Comparison of ENCODE assay signal across 16 mouse cellular contexts in genomic region chr5:137685653-137686052, GRCm38 (mm10). TPM values are rescaled to one million over a fixed set of nuclear protein-coding genes. Genes with fewer than 3 reads are reported as not detected.
DNase-seq lines count a peak whose midpoint lies in the region; ATAC-seq lines count a peak whose summit lies in the region.
"Had no signal": no experiment of that assay in that cellular context is flagged by ENCODE, and none has a peak within 500 bp of the region (broad histone marks: within the 10 kb centered on the region; RNA-seq: fewer than 3 reads in every experiment).

No protein-coding gene starts in this region.

- H3K4me2 ChIP-seq in midbrain, embryonic 13.5 days (replicated peaks): no peak overlapping the region
- no peak overlapping the region for H3K4me2 ChIP-seq in midbrain, embryonic 16.5 days (ENCODE audit: low read length)

- H3K9ac ChIP-seq in midbrain, embryonic 13.5 days (replicated peaks): no peak overlapping the region
- no peak overlapping the region for H3K9ac ChIP-seq in midbrain, embryonic 16.5 days (ENCODE audit: low read depth, low read length)
- H3K9ac ChIP-seq: embryonic facial prominence, embryonic 13.5 days had no signal

- DNase-seq in midbrain, embryonic 10.5 days (ENCODE audit: low spot score): no peak
- no peak for DNase-seq in natural killer cell, adult 2 months (ENCODE audit: low spot score in 2 of 2)
- DNase-seq: adrenal gland, postnatal 10 days; cerebellum, postnatal 36 days; gastrocnemius, postnatal 14 days; heart, postnatal 10 days; left cerebral cortex, postnatal 4 days had no signal

- ATAC-seq in erythroblast, adult 5-6 weeks (replicated peaks; ENCODE audit: low FRiP score, poor library complexity, severe bottlenecking): no peak
- no peak for ATAC-seq in midbrain, embryonic 13.5 days
- peak; percentile 37 for ATAC-seq in granulocyte monocyte progenitor cell, adult 5-6 weeks (replicated peaks; ENCODE audit: poor library complexity, severe bottlenecking)
- peak; percentile 37 for ATAC-seq in megakaryocyte, adult 5-6 weeks (ENCODE audit: poor library complexity, severe bottlenecking)
- ATAC-seq in midbrain, embryonic 16.5 days: no peak
- ATAC-seq: hindbrain, postnatal 0 days had no signal

- H3K4me3 ChIP-seq in erythroblast, embryonic 14.5 days (replicated peaks): peak overlapping the region; percentile 73
- no peak overlapping the region for H3K4me3 ChIP-seq in midbrain, embryonic 10.5 days
- H3K4me3 ChIP-seq in midbrain, embryonic 13.5 days (replicated peaks): no peak overlapping the region
- H3K4me3 ChIP-seq in midbrain, embryonic 16.5 days (ENCODE audit: low read depth, low read length): no peak overlapping the region

- H3K36me3 ChIP-seq in erythroblast, embryonic 14.5 days (ENCODE audit: control insufficient read depth): peaks cover 29% of the 10 kb centered on the region
- peaks cover 17% of the 10 kb centered on the region for H3K36me3 ChIP-seq in midbrain, embryonic 10.5 days
- H3K36me3 ChIP-seq in midbrain, embryonic 13.5 days: 0 out of 2 replicates have a peak, but pooled peaks cover 8% of the 10 kb centered on the region
- no peaks in the 10 kb centered on the region for H3K36me3 ChIP-seq in midbrain, embryonic 16.5 days (ENCODE audit: control insufficient read depth, insufficient read depth, low read length)
- H3K36me3 ChIP-seq: embryonic facial prominence, embryonic 13.5 days had no signal

- no peaks in the 10 kb centered on the region for H3K9me3 ChIP-seq in erythroblast, embryonic 14.5 days (ENCODE audit: control insufficient read depth, low read length)
- H3K9me3 ChIP-seq in midbrain, embryonic 10.5 days (replicated peaks): no peaks in the 10 kb centered on the region
- no peaks in the 10 kb centered on the region for H3K9me3 ChIP-seq in midbrain, embryonic 13.5 days
- no peaks in the 10 kb centered on the region for H3K9me3 ChIP-seq in midbrain, embryonic 16.5 days (replicated peaks; ENCODE audit: control insufficient read depth, low read length, poor library complexity, severe bottlenecking)
- H3K9me3 ChIP-seq: embryonic facial prominence, embryonic 13.5 days had no signal

- H3K27me3 ChIP-seq in erythroblast, embryonic 14.5 days (ENCODE audit: control insufficient read depth): no peaks in the 10 kb centered on the region
- H3K27me3 ChIP-seq in midbrain, embryonic 10.5 days (ENCODE audit: low read depth, poor library complexity, severe bottlenecking): peaks cover 18% of the 10 kb centered on the region
- H3K27me3 ChIP-seq in midbrain, embryonic 13.5 days: peaks cover 4% of the 10 kb centered on the region; the same call in 1 of the 2 replicates
- no peaks in the 10 kb centered on the region; the same call in 1 of the 2 replicates for H3K27me3 ChIP-seq in midbrain, embryonic 16.5 days (ENCODE audit: control insufficient read depth, insufficient read depth, low read depth, low read length)
- H3K27me3 ChIP-seq: embryonic facial prominence, embryonic 13.5 days had no signal

- WGBS in midbrain, embryonic 10.5 days: 94% methylated on average over 3 of the region's 3 CpGs
- WGBS in midbrain, embryonic 13.5 days: 96% methylated on average over 3 of the region's 3 CpGs
- 97% methylated on average over 3 of the region's 3 CpGs for WGBS in midbrain, embryonic 16.5 days

- peaks cover 87% of the 10 kb centered on the region for H3K4me1 ChIP-seq in erythroblast, embryonic 14.5 days (ENCODE audit: control insufficient read depth)
- H3K4me1 ChIP-seq in midbrain, embryonic 10.5 days: peaks cover 30% of the 10 kb centered on the region
- peaks cover 22% of the 10 kb centered on the region for H3K4me1 ChIP-seq in midbrain, embryonic 13.5 days (replicated peaks)
- H3K4me1 ChIP-seq in midbrain, embryonic 16.5 days (ENCODE audit: control insufficient read depth, insufficient read depth, low read length): peaks cover 21% of the 10 kb centered on the region

- peak overlapping the region; percentile 90 for H3K27ac ChIP-seq in midbrain, embryonic 10.5 days (replicated peaks)
- H3K27ac ChIP-seq in midbrain, embryonic 13.5 days: no peak overlapping the region
- H3K27ac ChIP-seq in midbrain, embryonic 16.5 days (ENCODE audit: low read length): no peak overlapping the region
- H3K27ac ChIP-seq: embryonic facial prominence, embryonic 13.5 days; hindbrain, postnatal 0 days; stomach, postnatal 0 days had no signal

RNA-seq across cellular contexts. Expression of gene Agfg2, which starts 1.1 kb away (rescaled TPM):
- 17.1 and 20.4 TPM in 2 replicates for polyA plus RNA-seq in erythroblast, embryonic 14.5 days (2012)
- total RNA-seq in erythroblast, adult 5-6 weeks (2015; ENCODE audit: low replicate concordance): 9.6 and 12.1 TPM in 2 replicates
- total RNA-seq in erythroblast, adult 5-6 weeks (2017; ENCODE audit: low replicate concordance): 20.5 and 24.5 TPM in 2 replicates
- 27.2 and 28.8 TPM in 2 replicates for polyA plus RNA-seq in midbrain, embryonic 10.5 days (2016; fragmentation: Nextera tagmentation; extraction: Ambion mirVana)
- polyA plus RNA-seq in midbrain, embryonic 13.5 days (2015; fragmentation: Nextera tagmentation; extraction: Ambion mirVana): 19.5 and 19.6 TPM in 2 replicates
- 13.7 and 15.0 TPM in 2 replicates for total RNA-seq in granulocyte monocyte progenitor cell, adult 5-6 weeks (2014; fragmentation: Nextera tagmentation)
- total RNA-seq in granulocyte monocyte progenitor cell, adult 5-6 weeks (2017): 10.7 and 13.9 TPM in 2 replicates
- 19.3 and 19.9 TPM in 2 replicates for total RNA-seq in megakaryocyte, adult 5-6 weeks (2015)
- 16.6 and 18.3 TPM in 2 replicates for total RNA-seq in megakaryocyte, adult 5-6 weeks (2017)
- polyA plus RNA-seq in midbrain, embryonic 16.5 days (2015; fragmentation: Nextera tagmentation; extraction: Ambion mirVana): 15.8 and 20.4 TPM in 2 replicates

RNA-seq across cellular contexts. Expression of gene Irs3, which starts 40.1 kb away (rescaled TPM):
- polyA plus RNA-seq in erythroblast, embryonic 14.5 days (2012): 0.02 TPM in 1 of 2 replicates, not detected in the other
- not detected in 2 replicates for total RNA-seq in erythroblast, adult 5-6 weeks (2015; ENCODE audit: low replicate concordance)
- not detected in 2 replicates for total RNA-seq in erythroblast, adult 5-6 weeks (2017; ENCODE audit: low replicate concordance)
- 0.36 and 0.48 TPM in 2 replicates for polyA plus RNA-seq in midbrain, embryonic 10.5 days (2016; fragmentation: Nextera tagmentation; extraction: Ambion mirVana)
- polyA plus RNA-seq in midbrain, embryonic 13.5 days (2015; fragmentation: Nextera tagmentation; extraction: Ambion mirVana): not detected in 2 replicates
- not detected in 2 replicates for total RNA-seq in granulocyte monocyte progenitor cell, adult 5-6 weeks (2014; fragmentation: Nextera tagmentation)
- total RNA-seq in granulocyte monocyte progenitor cell, adult 5-6 weeks (2017): not detected in 2 replicates
- not detected in 2 replicates for total RNA-seq in megakaryocyte, adult 5-6 weeks (2015)
- not detected in 2 replicates for total RNA-seq in megakaryocyte, adult 5-6 weeks (2017)
- 0.15 and 0.16 TPM in 2 replicates for polyA plus RNA-seq in midbrain, embryonic 16.5 days (2015; fragmentation: Nextera tagmentation; extraction: Ambion mirVana)

RNA-seq across cellular contexts. Expression of gene Sap25, which starts 44.5 kb away (rescaled TPM):
- 5.9 and 11.5 TPM in 2 replicates for polyA plus RNA-seq in erythroblast, embryonic 14.5 days (2012)
- total RNA-seq in erythroblast, adult 5-6 weeks (2015; ENCODE audit: low replicate concordance): 11.0 and 17.1 TPM in 2 replicates
- 3.1 and 4.8 TPM in 2 replicates for total RNA-seq in erythroblast, adult 5-6 weeks (2017; ENCODE audit: low replicate concordance)
- polyA plus RNA-seq in midbrain, embryonic 10.5 days (2016; fragmentation: Nextera tagmentation; extraction: Ambion mirVana): 7.7 and 7.8 TPM in 2 replicates
- polyA plus RNA-seq in midbrain, embryonic 13.5 days (2015; fragmentation: Nextera tagmentation; extraction: Ambion mirVana): 2.7 and 10.9 TPM in 2 replicates
- total RNA-seq in granulocyte monocyte progenitor cell, adult 5-6 weeks (2014; fragmentation: Nextera tagmentation): 32.1 and 55.2 TPM in 2 replicates
- total RNA-seq in granulocyte monocyte progenitor cell, adult 5-6 weeks (2017): 9.7 and 20.8 TPM in 2 replicates
- 59.9 and 97.5 TPM in 2 replicates for total RNA-seq in megakaryocyte, adult 5-6 weeks (2015)
- total RNA-seq in megakaryocyte, adult 5-6 weeks (2017): 27.8 and 35.6 TPM in 2 replicates
- 5.9 and 6.7 TPM in 2 replicates for polyA plus RNA-seq in midbrain, embryonic 16.5 days (2015; fragmentation: Nextera tagmentation; extraction: Ambion mirVana)

RNA-seq across cellular contexts. Expression of gene Nyap1, which starts 55.8 kb away (rescaled TPM):
- 0.97 and 1.2 TPM in 2 replicates for polyA plus RNA-seq in erythroblast, embryonic 14.5 days (2012)
- total RNA-seq in erythroblast, adult 5-6 weeks (2015; ENCODE audit: low replicate concordance): 0.38 TPM in 1 of 2 replicates, not detected in the other
- 0.84 and 1.4 TPM in 2 replicates for total RNA-seq in erythroblast, adult 5-6 weeks (2017; ENCODE audit: low replicate concordance)
- polyA plus RNA-seq in midbrain, embryonic 10.5 days (2016; fragmentation: Nextera tagmentation; extraction: Ambion mirVana): 5.1 and 8.4 TPM in 2 replicates
- polyA plus RNA-seq in midbrain, embryonic 13.5 days (2015; fragmentation: Nextera tagmentation; extraction: Ambion mirVana): 39.9 and 42.3 TPM in 2 replicates
- not detected in 2 replicates for total RNA-seq in granulocyte monocyte progenitor cell, adult 5-6 weeks (2014; fragmentation: Nextera tagmentation)
- total RNA-seq in granulocyte monocyte progenitor cell, adult 5-6 weeks (2017): not detected in 2 replicates
- 0.21 and 0.27 TPM in 2 replicates for total RNA-seq in megakaryocyte, adult 5-6 weeks (2015)
- total RNA-seq in megakaryocyte, adult 5-6 weeks (2017): 0.84 and 1.1 TPM in 2 replicates
- 67.2 and 67.5 TPM in 2 replicates for polyA plus RNA-seq in midbrain, embryonic 16.5 days (2015; fragmentation: Nextera tagmentation; extraction: Ambion mirVana)

RNA-seq across cellular contexts. Expression of gene Gm20605, which starts 56.7 kb away (rescaled TPM):
- polyA plus RNA-seq in erythroblast, embryonic 14.5 days (2012): 3.8 and 3.9 TPM in 2 replicates
- 1.9 and 6.3 TPM in 2 replicates for total RNA-seq in erythroblast, adult 5-6 weeks (2015; ENCODE audit: low replicate concordance)
- total RNA-seq in erythroblast, adult 5-6 weeks (2017; ENCODE audit: low replicate concordance): 0.94 and 4.7 TPM in 2 replicates
- polyA plus RNA-seq in midbrain, embryonic 10.5 days (2016; fragmentation: Nextera tagmentation; extraction: Ambion mirVana): 14.0 and 15.4 TPM in 2 replicates
- 9.2 and 9.9 TPM in 2 replicates for polyA plus RNA-seq in midbrain, embryonic 13.5 days (2015; fragmentation: Nextera tagmentation; extraction: Ambion mirVana)
- 13.2 and 16.4 TPM in 2 replicates for total RNA-seq in granulocyte monocyte progenitor cell, adult 5-6 weeks (2014; fragmentation: Nextera tagmentation)
- 0.62 and 3.6 TPM in 2 replicates for total RNA-seq in granulocyte monocyte progenitor cell, adult 5-6 weeks (2017)
- total RNA-seq in megakaryocyte, adult 5-6 weeks (2015): 8.1 and 10.2 TPM in 2 replicates
- total RNA-seq in megakaryocyte, adult 5-6 weeks (2017): 5.7 and 18.8 TPM in 2 replicates
- polyA plus RNA-seq in midbrain, embryonic 16.5 days (2015; fragmentation: Nextera tagmentation; extraction: Ambion mirVana): 8.2 and 9.2 TPM in 2 replicates

Comparison
In these comparisons a context has a peak if more than half of its experiments do, and no peak if none do; other contexts are left out.
1. ATAC-seq: peak in granulocyte monocyte progenitor cell, adult 5-6 weeks (single experiment) and megakaryocyte, adult 5-6 weeks (single experiment); none in erythroblast, adult 5-6 weeks (single experiment), midbrain, embryonic 13.5 days (single experiment) and midbrain, embryonic 16.5 days (single experiment).